Mouse (Mus musculus): ENCODE data around the gene Fam184a.
"Not testable (repeated sequence)": the region's sequence is repeated elsewhere in the genome, so short reads cannot be mapped to it uniquely, and the experiment has no call there.

Fam184a gene

GRCm38 (mm10) chr10:53688952-53689584, 61.9 kb downstream of the Fam184a start:
- DNase-seq (ENCODE audit: low read depth) = no peak

GRCm38 (mm10) chr10:53688533-53688932, 62.4 kb downstream of the Fam184a start:
- no peak for DNase-seq (ENCODE audit: low read depth)

- no peak for DNase-seq (ENCODE audit: low read depth)
Observed at GRCm38 (mm10) chr10:53687888-53688287, 63.0 kb downstream of the Fam184a start.

GRCm38 (mm10) chr10:53685806-53686205, 65.1 kb downstream of the Fam184a start:
- no peak for DNase-seq (ENCODE audit: low read depth)

GRCm38 (mm10) chr10:53683226-53683625, 67.7 kb downstream of the Fam184a start:
- no peak for DNase-seq (ENCODE audit: low read depth)

GRCm38 (mm10) chr10:53679690-53680557, 71.0 kb downstream of the Fam184a start:
- DNase-seq (ENCODE audit: low read depth) = no peak

- DNase-seq (ENCODE audit: low read depth) = no peak
Observed at GRCm38 (mm10) chr10:53661788-53662187, 89.1 kb downstream of the Fam184a start.

- DNase-seq (ENCODE audit: low read depth) = peak; percentile 13
Observed at GRCm38 (mm10) chr10:53654239-53654638, 96.7 kb downstream of the Fam184a start.

GRCm38 (mm10) chr10:53650683-53651082, 100.2 kb downstream of the Fam184a start:
- DNase-seq (ENCODE audit: low read depth) = peak; percentile 17

- DNase-seq (ENCODE audit: low read depth) = peak; percentile 67
Observed at GRCm38 (mm10) chr10:53641507-53641906, 109.4 kb downstream of the Fam184a start.

GRCm38 (mm10) chr10:53635246-53635971, 115.5 kb downstream of the Fam184a start:
- DNase-seq (ENCODE audit: low read depth) = no peak

- DNase-seq (ENCODE audit: low read depth) = no peak
Observed at GRCm38 (mm10) chr10:53634160-53634559, 116.8 kb downstream of the Fam184a start.

GRCm38 (mm10) chr10:53630339-53630738, 120.6 kb downstream of the Fam184a start, which contains the start of gene Mcm9:
Gene Mcm9 (minus strand): TSS chr10:53630439.
- DNase-seq (ENCODE audit: low read depth) = not testable (repeated sequence)

- DNase-seq (ENCODE audit: low read depth) = peak; percentile 99
Observed at GRCm38 (mm10) chr10:53629918-53630250, 121.0 kb downstream of the Fam184a start.

- peak; percentile 97 for DNase-seq (ENCODE audit: low read depth)
Observed at GRCm38 (mm10) chr10:53629247-53629917, 121.5 kb downstream of the Fam184a start.

GRCm38 (mm10) chr10:53615850-53616616, 134.9 kb downstream of the Fam184a start:
- no peak for DNase-seq (ENCODE audit: low read depth)

GRCm38 (mm10) chr10:53613955-53614354, 137.0 kb downstream of the Fam184a start:
- DNase-seq (ENCODE audit: low read depth) = no peak

GRCm38 (mm10) chr10:53612172-53612571, 138.8 kb downstream of the Fam184a start:
- DNase-seq (ENCODE audit: low read depth) = no peak

GRCm38 (mm10) chr10:53608274-53608673, 142.6 kb downstream of the Fam184a start:
- DNase-seq (ENCODE audit: low read depth) = peak; percentile 50

GRCm38 (mm10) chr10:53605328-53605727, 145.6 kb downstream of the Fam184a start:
- DNase-seq (ENCODE audit: low read depth) = peak; percentile 25

- DNase-seq (ENCODE audit: low read depth) = peak; percentile 53
Observed at GRCm38 (mm10) chr10:53598821-53599220, 152.1 kb downstream of the Fam184a start.

All from NIH3T3 (cell line).